Mouse (Mus musculus) layer of hippocampus, adult 6 months (tissue): ENCODE measurements around the gene Osbpl7. TPM values are rescaled to one million over a fixed set of nuclear protein-coding genes. Genes with fewer than 3 reads are reported as not detected.

Experiments used
- long read RNA-seq, 2 experiments: library from polyadenylated mRNA; unstranded; transcript quantifications; one replicate each; pipeline ENCODE4 v2.0.0; 2019 to 2020
- microRNA-seq: library from miRNA; unstranded; fragments of <30 nt; microRNA quantifications from one replicate; pipeline ENCODE4 v1.2.0, GENCODE M21; 2020
- polyA plus RNA-seq: library from polyadenylated mRNA; unstranded; fragments of <200 nt; fragmentation: Nextera tagmentation; gene quantifications from 2 replicates; pipeline ENCODE4 v1.2.3, GENCODE M21; 2021

The Osbpl7 gene
- 6.1 and 6.3 TPM in 2 replicates for polyA plus RNA-seq
- long read RNA-seq, experiment 1, transcript Osbpl7-201 (23 exons, 3,771 nt), result major isoform, 7 of 11 reads
- long read RNA-seq, experiment 1, partial matches to known transcripts, result 1 of 11 reads
- long read RNA-seq, experiment 1, other reads (novel, unspliced or antisense), result 1 of 11 reads
- long read RNA-seq, experiment 2, transcript Osbpl7-201 (23 exons, 3,771 nt), result major isoform, 42 of 65 reads
- long read RNA-seq, experiment 2, partial matches to known transcripts, result 12 of 65 reads
- long read RNA-seq, experiment 2, other reads (novel, unspliced or antisense), result 10 of 65 reads

GRCm38 (mm10) chr11:97050216-97050943, at the start of gene Osbpl7:
TSS of gene Osbpl7 (plus strand) at chr11:97050628.

DNA sequence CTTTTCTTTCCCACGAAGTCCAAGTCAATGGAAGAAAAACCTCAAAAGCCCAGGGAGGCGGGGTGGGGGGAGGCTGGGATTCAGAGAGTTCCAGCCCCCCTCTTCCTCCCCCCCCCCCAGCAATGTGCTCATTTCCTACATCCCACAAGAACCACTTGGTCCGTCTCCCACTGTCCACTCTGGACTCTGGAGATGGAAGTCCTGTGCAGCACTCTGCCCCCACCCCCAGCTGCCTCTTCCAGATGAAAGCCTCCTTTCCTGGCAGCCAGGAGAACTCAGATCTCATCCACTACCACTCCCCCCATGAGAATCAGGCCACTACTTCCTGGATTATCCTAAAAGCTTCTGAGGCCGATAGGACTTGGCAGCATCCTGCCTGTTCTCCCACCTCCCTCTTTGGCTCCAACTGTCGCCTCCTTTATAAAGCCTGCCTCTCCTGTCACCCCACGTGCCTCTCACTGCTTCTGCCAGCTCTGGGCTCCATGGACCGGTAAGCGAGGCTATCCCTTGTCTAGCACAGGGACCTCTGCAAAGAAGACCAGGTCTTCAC, 37.2 kb upstream of the Osbpl7 start, which contains the start of gene Sp6:
Gene Sp6 (plus strand): TSS at position 274 of the 550 bp plus-strand sequence.

GRCm38 (mm10) chr11:97029686-97030417, 20.6 kb upstream of the Osbpl7 start, which contains the start of gene Scrn2:
TSS of gene Scrn2 (plus strand) at chr11:97029938.

DNA sequence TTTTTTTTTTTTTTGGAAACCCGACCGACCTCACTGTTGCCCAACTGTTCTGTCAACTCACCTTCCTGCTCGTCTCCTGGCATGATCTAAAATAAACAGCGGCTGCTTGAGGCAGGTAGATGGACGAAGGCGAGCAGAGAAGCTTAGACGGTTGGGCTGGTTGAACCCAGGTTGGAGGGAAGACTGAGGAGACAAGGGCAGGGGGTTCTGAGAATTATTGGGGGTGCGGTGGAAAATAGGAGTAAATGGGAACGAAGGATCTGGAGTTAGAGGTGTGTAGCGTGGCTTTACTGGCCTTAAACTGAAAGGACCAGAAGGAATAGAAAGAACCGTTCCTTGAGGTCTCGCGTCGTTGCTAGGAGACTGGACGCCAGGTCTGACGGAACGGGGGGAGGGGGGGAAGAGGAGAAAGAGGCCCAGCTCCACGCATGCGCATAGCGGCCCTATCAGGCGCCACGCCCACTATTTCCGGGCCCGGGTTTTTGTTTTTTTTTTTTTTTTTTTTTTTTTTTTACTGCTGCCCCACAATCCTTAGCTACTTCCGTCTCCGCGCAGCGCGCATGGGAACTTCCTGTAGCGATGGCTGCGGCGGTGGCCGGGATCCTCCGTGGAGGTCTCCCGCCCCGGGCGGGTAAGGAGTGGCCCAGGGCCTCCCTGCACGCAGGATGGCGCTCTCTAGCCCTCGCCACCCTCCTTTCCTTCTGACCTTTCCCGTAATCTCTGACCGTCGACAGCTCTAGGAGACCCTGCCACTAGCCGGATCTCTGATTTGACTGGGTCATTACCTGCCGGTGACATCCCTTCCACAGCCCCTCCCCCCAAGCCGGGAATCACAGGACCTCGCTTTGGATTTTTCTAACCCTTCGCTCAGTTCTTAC, 9.2 kb upstream of the Osbpl7 start, which contains the start of the genes Lrrc46 and Mrpl10:
Gene Lrrc46 (minus strand): TSS at position 386 of the 878 bp plus-strand sequence.
Gene Mrpl10 (plus strand): TSS at position 539 of the 878 bp plus-strand sequence.

GRCm38 (mm10) chr11:97114671-97115601, 64.5 kb downstream of the Osbpl7 start, which contains the start of gene Tbx21:
TSS of gene Tbx21 (minus strand) at chr11:97115331.

Small RNAs within 50 kb of the gene (microRNA-seq; reads per million reads assigned to microRNA genes)
- 4.9 reads per million, percentile 18 among the genes with 10 or more reads in this experiment for gene Mir8103

Other genes with a start within 250 kb of the Osbpl7 start
- gene Nfe2l1, start 220.7 kb upstream of the Osbpl7 start, polyA plus RNA-seq, result 41.6 and 48.6 TPM in 2 replicates
- 22.8 and 27.5 TPM in 2 replicates for gene Copz2, start 200.8 kb upstream of the Osbpl7 start, polyA plus RNA-seq
- 43.7 and 49.2 TPM in 2 replicates for gene Cdk5rap3, start 134.1 kb upstream of the Osbpl7 start, polyA plus RNA-seq
- not detected in 2 replicates for gene Prr15l, start 122.5 kb upstream of the Osbpl7 start, polyA plus RNA-seq
- 27.1 and 30.9 TPM in 2 replicates for gene Pnpo, start 106.6 kb upstream of the Osbpl7 start, polyA plus RNA-seq
- gene Sp2, start 67.7 kb upstream of the Osbpl7 start, polyA plus RNA-seq, result 4.6 and 4.7 TPM in 2 replicates
- 0.05 TPM in 2 replicates for gene Sp6, start 37.2 kb upstream of the Osbpl7 start, polyA plus RNA-seq
- 9.1 and 9.2 TPM in 2 replicates for gene Scrn2, start 20.7 kb upstream of the Osbpl7 start, polyA plus RNA-seq
- 1.2 and 1.3 TPM in 2 replicates for gene Lrrc46, start 9.2 kb upstream of the Osbpl7 start, polyA plus RNA-seq
- gene Mrpl10, start 9.1 kb upstream of the Osbpl7 start, polyA plus RNA-seq, result 78.5 and 85.7 TPM in 2 replicates
- gene Tbx21, start 64.7 kb downstream of the Osbpl7 start, polyA plus RNA-seq, result 0.06 and 0.08 TPM in 2 replicates
- gene Tbkbp1, start 100.9 kb downstream of the Osbpl7 start, polyA plus RNA-seq, result 1.4 and 2.1 TPM in 2 replicates
- 9.9 and 11.3 TPM in 2 replicates for gene Kpnb1, start 137.3 kb downstream of the Osbpl7 start, polyA plus RNA-seq
- 56.7 and 72.4 TPM in 2 replicates for gene Npepps, start 230.0 kb downstream of the Osbpl7 start, polyA plus RNA-seq